Mouse (Mus musculus) mouse embryonic stem cell (cell line): ENCODE data around the gene Unk.
"Not testable (repeated sequence)": the region's sequence is repeated elsewhere in the genome, so short reads cannot be mapped to it uniquely, and the experiment has no call there.

Experiments used
- in situ Hi-C, 2 experiments: fragments of 300-500 bp; cut with MboI; formaldehyde crosslinking; loops; 1 replicate in 1 of 2; 3 replicates in 1 of 2; pipeline ENCODE4 v1.14.3; 2019 to 2020; ENCODE audit warnings: low sequenced_read_pairs in 2 of 2, low pct_unique_long_range_greater_than_20kb in 1 of 2, mixed read lengths in 1 of 2; ENCODE audit not compliant: unreplicated experiment in 1 of 2

Unk gene

GRCm38 (mm10) chr11:116008411-116008810 is 21.7 kb upstream of the Unk start:
- in situ Hi-C loops: no loop called here

GRCm38 (mm10) chr11:116008832-116009375 is 21.2 kb upstream of the Unk start:
- in situ Hi-C loops: no loop called here

- in situ Hi-C loops: no loop called here
Observed at GRCm38 (mm10) chr11:116009661-116010060, 20.5 kb upstream of the Unk start.

- in situ Hi-C loops: no loop called here
Observed at GRCm38 (mm10) chr11:116010146-116010545, 20.0 kb upstream of the Unk start.

- in situ Hi-C loops: no loop called here
Observed at GRCm38 (mm10) chr11:116010948-116011347, 19.2 kb upstream of the Unk start.

- in situ Hi-C loops: no loop called here
Observed at GRCm38 (mm10) chr11:116011529-116012261, 18.4 kb upstream of the Unk start.

GRCm38 (mm10) chr11:116012262-116012947 is 17.7 kb upstream of the Unk start, which contains the start of gene Galk1:
Galk1 (minus strand) TSS chr11:116012719.
- in situ Hi-C loops: no loop called here

- in situ Hi-C loops: no loop called here
Observed at GRCm38 (mm10) chr11:116014821-116015220, 15.3 kb upstream of the Unk start.

GRCm38 (mm10) chr11:116018106-116018505 is 12.0 kb upstream of the Unk start:
- in situ Hi-C loops: no loop called here

GRCm38 (mm10) chr11:116018867-116019266 is 11.3 kb upstream of the Unk start:
- in situ Hi-C loops: not testable (repeated sequence)

- in situ Hi-C loops: no loop called here
Observed at GRCm38 (mm10) chr11:116019360-116019791, 10.7 kb upstream of the Unk start.

- in situ Hi-C loops: no loop called here
Observed at GRCm38 (mm10) chr11:116019976-116020411, 10.1 kb upstream of the Unk start.

GRCm38 (mm10) chr11:116020519-116020922 is 9.6 kb upstream of the Unk start:
- in situ Hi-C loops: no loop called here

- in situ Hi-C loops: no loop called here
Observed at GRCm38 (mm10) chr11:116021328-116022220, 8.5 kb upstream of the Unk start.

GRCm38 (mm10) chr11:116022256-116022780 is 7.8 kb upstream of the Unk start:
- in situ Hi-C loops: no loop called here

- in situ Hi-C loops: not testable (repeated sequence)
Observed at GRCm38 (mm10) chr11:116023074-116023770, 6.9 kb upstream of the Unk start.

- in situ Hi-C loops: no loop called here
Observed at GRCm38 (mm10) chr11:116023771-116024355, 6.3 kb upstream of the Unk start.
